Mouse (Mus musculus): ENCODE measurements around the gene Shmt2. TPM values are rescaled to one million over a fixed set of nuclear protein-coding genes. Genes with fewer than 3 reads are reported as not detected.

Gene Shmt2
- 110 and 129 TPM in 2 replicates for polyA plus RNA-seq (2016; fragmentation: Nextera tagmentation; extraction: Ambion mirVana)

DNA sequence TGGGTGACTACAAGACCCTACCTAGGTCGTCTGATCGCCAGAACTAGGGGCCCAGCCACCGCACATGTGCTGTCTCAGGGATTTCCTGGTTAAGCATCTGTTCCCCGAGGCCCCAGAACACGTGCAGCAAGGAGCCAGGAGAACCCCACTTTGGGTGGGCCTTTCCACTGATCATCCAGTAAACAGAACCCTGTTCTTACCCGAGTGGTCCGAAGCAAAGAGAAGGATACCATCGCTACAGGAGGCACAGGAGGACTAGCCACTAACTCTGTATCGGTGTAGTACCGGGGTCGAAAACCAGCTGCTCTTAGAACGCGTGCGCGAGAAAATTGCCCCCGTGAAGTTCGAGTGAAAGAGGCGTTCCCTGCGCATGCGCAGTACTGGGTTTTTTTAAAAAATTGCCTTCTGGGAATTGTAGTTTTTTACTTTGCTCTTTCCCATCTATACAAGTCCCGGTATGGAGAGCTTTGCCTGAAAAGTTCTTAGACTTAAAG, at the start of gene Shmt2:
Shmt2 (minus strand) TSS at position 357 of the 494 bp plus-strand sequence.
- DNase-seq (ENCODE audit: low spot score), result peak; percentile 92
- Histone ChIP-seq H3K4me3 (peak within 1 kb of the TSS; percentile 70), H3K9me3 (0 out of 2 replicates have a peak, but pooled peaks cover 4% of the 10 kb centered on the region), H3K4me1 (peaks cover 71% of the 10 kb centered on the region), H3K27ac (replicated peaks) (peak within 1 kb of the TSS; percentile 83), H3K36me3 (replicated peaks) (peaks cover 39% of the 10 kb centered on the region), H3K27me3 (replicated peaks; ENCODE audit: low read depth, poor library complexity, severe bottlenecking) (peaks cover 81% of the 10 kb centered on the region)
- WGBS, result under 1% methylated on average over 21 of the region's 21 CpGs

GRCm38 (mm10) chr10:127570937-127571641, 48.8 kb upstream of the Shmt2 start:
- 93% methylated on average over 17 of the region's 17 CpGs for WGBS

GRCm38 (mm10) chr10:127570384-127570783, 48.1 kb upstream of the Shmt2 start:
- no peaks in the 10 kb centered on the region for H3K9me3 ChIP-seq
- H3K27me3 ChIP-seq (replicated peaks; ENCODE audit: low read depth, poor library complexity, severe bottlenecking), result no peaks in the 10 kb centered on the region
- 83% methylated on average over 6 of the region's 6 CpGs for WGBS
- no peak for DNase-seq (ENCODE audit: low spot score)
- no peak overlapping the region for H3K4me3 ChIP-seq
- 0 out of 2 replicates have a peak, but pooled peaks cover 4% of the 10 kb centered on the region for H3K4me1 ChIP-seq
- H3K27ac ChIP-seq (replicated peaks), result no peak overlapping the region
- H3K36me3 ChIP-seq (replicated peaks), result peaks cover 96% of the 10 kb centered on the region

More at GRCm38 (mm10) chr10:127570937-127571641, 48.8 kb upstream of the Shmt2 start:
- Histone ChIP-seq H3K4me3 (no peak overlapping the region), H3K36me3 (replicated peaks) (peaks cover 97% of the 10 kb centered on the region), H3K4me1 (0 out of 2 replicates have a peak, but pooled peaks cover 4% of the 10 kb centered on the region), H3K9me3 (no peaks in the 10 kb centered on the region), H3K27ac (replicated peaks) (no peak overlapping the region), H3K27me3 (replicated peaks; ENCODE audit: low read depth, poor library complexity, severe bottlenecking) (no peaks in the 10 kb centered on the region)
- no peak for DNase-seq (ENCODE audit: low spot score)

GRCm38 (mm10) chr10:127569450-127569849, 47.2 kb upstream of the Shmt2 start:
- Histone ChIP-seq H3K4me1 (peaks cover 4% of the 10 kb centered on the region; the same call in 1 of the 2 replicates), H3K9me3 (no peaks in the 10 kb centered on the region), H3K27me3 (replicated peaks; ENCODE audit: low read depth, poor library complexity, severe bottlenecking) (no peaks in the 10 kb centered on the region), H3K4me3 (no peak overlapping the region), H3K36me3 (replicated peaks) (peaks cover 95% of the 10 kb centered on the region), H3K27ac (replicated peaks) (no peak overlapping the region)
- peak; percentile 80 for DNase-seq (ENCODE audit: low spot score)
- 38% methylated on average over 3 of the region's 3 CpGs for WGBS

- Histone ChIP-seq H3K36me3 (replicated peaks) (peaks cover 95% of the 10 kb centered on the region), H3K4me1 (peaks cover 16% of the 10 kb centered on the region)
Observed at GRCm38 (mm10) chr10:127566553-127567326, 44.5 kb upstream of the Shmt2 start.

GRCm38 (mm10) chr10:127564301-127564700, 42.1 kb upstream of the Shmt2 start:
- no peaks in the 10 kb centered on the region for H3K9me3 ChIP-seq
- H3K4me3 ChIP-seq, result no peak overlapping the region
- H3K27ac ChIP-seq (replicated peaks), result no peak overlapping the region
- no peaks in the 10 kb centered on the region for H3K27me3 ChIP-seq (replicated peaks; ENCODE audit: low read depth, poor library complexity, severe bottlenecking)
- whole genome bisulfite sequencing, result 60% methylated on average over 13 of the region's 13 CpGs
- H3K36me3 ChIP-seq (replicated peaks), result peaks cover 97% of the 10 kb centered on the region
- peaks cover 13% of the 10 kb centered on the region for H3K4me1 ChIP-seq
- DNase-seq (ENCODE audit: low spot score), result peak; percentile 35

More at GRCm38 (mm10) chr10:127566553-127567326, 44.5 kb upstream of the Shmt2 start:
- no peak for DNase-seq (ENCODE audit: low spot score)
- no peaks in the 10 kb centered on the region for H3K27me3 ChIP-seq (replicated peaks; ENCODE audit: low read depth, poor library complexity, severe bottlenecking)
- H3K4me3 ChIP-seq, result no peak overlapping the region
- no peaks in the 10 kb centered on the region for H3K9me3 ChIP-seq
- no peak overlapping the region for H3K27ac ChIP-seq (replicated peaks)
- WGBS, result 93% methylated on average over 28 of the region's 28 CpGs

DNA sequence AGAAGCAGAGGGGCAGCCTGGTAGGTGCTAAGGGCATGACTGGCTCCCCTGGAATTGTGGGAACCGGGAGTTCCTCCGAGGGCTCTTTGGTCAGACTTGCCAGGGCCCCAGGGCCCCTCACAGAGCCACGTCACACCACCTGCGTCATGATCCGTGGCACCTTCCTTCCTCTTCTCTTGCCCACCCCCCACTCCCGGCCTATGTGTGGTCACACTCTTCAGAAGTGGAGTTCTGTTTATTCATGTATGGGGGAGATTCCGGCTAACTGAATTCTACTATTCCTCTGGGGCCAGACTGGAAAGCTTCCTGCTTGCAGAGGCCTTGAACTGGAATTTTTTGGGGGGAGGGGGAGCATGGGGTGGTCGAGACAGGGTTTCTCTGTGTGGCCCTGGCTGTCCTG, 41.6 kb upstream of the Shmt2 start:
- WGBS, result 77% methylated on average over 8 of the region's 8 CpGs
- Histone ChIP-seq H3K36me3 (replicated peaks) (peaks cover 97% of the 10 kb centered on the region), H3K9me3 (no peaks in the 10 kb centered on the region), H3K27ac (replicated peaks) (peak overlapping the region; percentile 59), H3K27me3 (replicated peaks; ENCODE audit: low read depth, poor library complexity, severe bottlenecking) (no peaks in the 10 kb centered on the region), H3K4me3 (no peak overlapping the region), H3K4me1 (peaks cover 13% of the 10 kb centered on the region)
- no peak for DNase-seq (ENCODE audit: low spot score)

GRCm38 (mm10) chr10:127561145-127561544, 38.9 kb upstream of the Shmt2 start:
- Histone ChIP-seq H3K4me3 (no peak overlapping the region), H3K36me3 (replicated peaks) (peaks cover 98% of the 10 kb centered on the region), H3K27ac (replicated peaks) (no peak overlapping the region), H3K4me1 (peaks cover 13% of the 10 kb centered on the region), H3K27me3 (replicated peaks; ENCODE audit: low read depth, poor library complexity, severe bottlenecking) (no peaks in the 10 kb centered on the region), H3K9me3 (no peaks in the 10 kb centered on the region)
- no peak for DNase-seq (ENCODE audit: low spot score)

DNA sequence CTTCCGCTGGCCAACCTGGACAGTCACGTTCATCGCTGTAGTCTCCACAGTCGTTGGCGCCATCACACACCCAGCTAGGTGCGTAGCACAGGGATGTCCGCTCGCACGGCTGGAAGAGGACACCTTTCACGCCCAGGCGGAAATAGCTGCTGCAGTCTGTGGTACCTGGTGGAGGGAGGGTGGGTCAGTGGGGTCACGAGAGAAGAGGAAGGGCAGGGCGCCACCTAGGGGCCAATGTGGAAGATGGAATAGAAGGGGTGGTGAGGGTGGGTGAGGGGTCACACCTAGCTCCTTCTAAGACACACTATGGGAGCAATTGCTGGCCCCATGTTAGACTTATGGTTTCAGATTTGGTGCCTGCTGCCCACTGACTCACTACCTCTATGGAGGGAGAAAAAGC, 35.2 kb upstream of the Shmt2 start:
- Histone ChIP-seq H3K9me3 (no peaks in the 10 kb centered on the region), H3K4me1 (no peaks in the 10 kb centered on the region), H3K27ac (replicated peaks) (no peak overlapping the region), H3K36me3 (replicated peaks) (peaks cover 100% of the 10 kb centered on the region), H3K4me3 (no peak overlapping the region), H3K27me3 (replicated peaks; ENCODE audit: low read depth, poor library complexity, severe bottlenecking) (no peaks in the 10 kb centered on the region)
- no peak for DNase-seq (ENCODE audit: low spot score)
- WGBS, result 90% methylated on average over 13 of the region's 13 CpGs

DNA sequence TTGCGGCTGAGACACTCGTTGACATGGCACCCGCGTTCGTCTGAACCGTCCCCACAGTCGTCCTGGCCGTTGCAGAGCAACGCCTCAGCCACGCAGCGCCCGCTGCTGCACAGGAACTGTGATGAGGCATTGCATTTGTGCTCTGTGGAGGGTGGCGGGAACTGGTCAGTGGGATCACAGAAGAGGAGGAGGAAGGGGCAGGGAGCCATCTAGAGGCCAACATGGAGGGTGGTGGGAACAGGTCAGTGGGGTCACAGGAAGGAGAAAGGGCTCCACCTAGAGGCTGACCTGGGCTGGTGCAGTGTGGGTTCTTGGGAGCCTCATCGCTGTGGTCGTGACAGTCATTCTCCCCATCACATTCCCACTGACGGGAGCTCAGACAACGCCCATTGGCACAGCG, 33.5 kb upstream of the Shmt2 start:
- H3K27ac ChIP-seq (replicated peaks), result no peak overlapping the region
- 0 out of 2 replicates have a peak overlapping the region, but pooled peaks have one; percentile 8 for H3K4me3 ChIP-seq
- 76% methylated on average over 18 of the region's 18 CpGs for WGBS
- no peaks in the 10 kb centered on the region for H3K9me3 ChIP-seq
- peak; percentile 54 for DNase-seq (ENCODE audit: low spot score)
- H3K36me3 ChIP-seq (replicated peaks), result peaks cover 100% of the 10 kb centered on the region
- H3K27me3 ChIP-seq (replicated peaks; ENCODE audit: low read depth, poor library complexity, severe bottlenecking), result no peaks in the 10 kb centered on the region
- no peaks in the 10 kb centered on the region for H3K4me1 ChIP-seq

- 91% methylated on average over 17 of the region's 17 CpGs for WGBS
Observed at GRCm38 (mm10) chr10:127549892-127550291, 27.6 kb upstream of the Shmt2 start.

GRCm38 (mm10) chr10:127548236-127548635, 26.0 kb upstream of the Shmt2 start:
- H3K27me3 ChIP-seq (replicated peaks; ENCODE audit: low read depth, poor library complexity, severe bottlenecking), result no peaks in the 10 kb centered on the region
- 96% methylated on average over 15 of the region's 15 CpGs for WGBS
- H3K9me3 ChIP-seq, result no peaks in the 10 kb centered on the region
- peaks cover 100% of the 10 kb centered on the region for H3K36me3 ChIP-seq (replicated peaks)
- H3K27ac ChIP-seq (replicated peaks), result no peak overlapping the region
- no peak overlapping the region for H3K4me3 ChIP-seq
- H3K4me1 ChIP-seq, result no peaks in the 10 kb centered on the region
- no peak for DNase-seq (ENCODE audit: low spot score)

More at GRCm38 (mm10) chr10:127549892-127550291, 27.6 kb upstream of the Shmt2 start:
- DNase-seq (ENCODE audit: low spot score), result no peak
- H3K4me1 ChIP-seq, result no peaks in the 10 kb centered on the region
- no peak overlapping the region for H3K27ac ChIP-seq (replicated peaks)
- H3K36me3 ChIP-seq (replicated peaks), result peaks cover 100% of the 10 kb centered on the region
- H3K4me3 ChIP-seq, result no peak overlapping the region
- H3K9me3 ChIP-seq, result no peaks in the 10 kb centered on the region
- no peaks in the 10 kb centered on the region for H3K27me3 ChIP-seq (replicated peaks; ENCODE audit: low read depth, poor library complexity, severe bottlenecking)

Measured in embryonic facial prominence, embryonic 10.5 days (tissue).